Mouse (Mus musculus): ENCODE results near the gene Slc38a9.

DNA sequence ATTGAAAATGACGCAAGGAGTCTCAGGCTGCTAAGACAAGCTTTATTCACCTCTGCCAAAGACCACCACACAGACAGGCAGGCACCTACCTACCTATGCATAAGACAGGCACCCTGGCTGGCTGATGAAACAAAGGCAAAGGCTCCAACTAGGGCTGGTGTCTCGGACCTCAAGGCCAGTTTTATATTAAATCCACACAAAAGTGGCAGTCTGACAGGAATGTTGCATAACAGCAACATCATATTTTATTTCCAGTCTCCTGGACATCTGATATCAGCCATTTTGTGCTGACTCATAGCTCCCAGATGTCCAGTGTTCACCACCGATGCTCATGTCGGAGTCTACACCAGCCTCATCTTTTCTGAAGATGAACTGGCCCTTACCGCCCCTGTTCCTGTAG is 117.9 kb downstream of the Slc38a9 start:
- TF ChIP-seq CTCF (IDR thresholded peaks at IDR 0.05; ENCODE audit: low read depth) (no peak), EP300 (IDR thresholded peaks at IDR 0.05; ENCODE audit: low read depth) (no peak)
